Mouse (Mus musculus) small intestine, adult 2 months (tissue): ENCODE measurements around the gene Oasl1.

Experiments
- CTCF ChIP-seq: fragments of 200-500 bp; IDR thresholded peaks from 2 replicates; pipeline ENCODE4 v1.5.1; 2012; ENCODE audit warnings: low read depth, mild to moderate bottlenecking, control low read depth, inconsistent platforms, low read length, moderate library complexity, mixed read lengths; ENCODE audit not compliant: insufficient replicate concordance, insufficient read length; ENCODE audit errors: extremely low read depth
- POLR2A ChIP-seq: fragments of 200-500 bp; IDR thresholded peaks from 2 replicates; pipeline ENCODE4 v1.6.1; 2012; ENCODE audit warnings: low read depth, mild to moderate bottlenecking, control low read depth, inconsistent platforms, low read length, moderate library complexity

GRCm38 (mm10) chr5:114926153-114926684 is 3.2 kb downstream of the Oasl1 start:
- TF ChIP-seq CTCF (no peak), POLR2A (no peak)
